Mouse (Mus musculus): ENCODE measurements around the gene Arl13a. TPM values are rescaled to one million over a fixed set of nuclear protein-coding genes. Genes with fewer than 3 reads are reported as not detected.

Gene Arl13a
- polyA plus RNA-seq (2012; rRNA removed), result not detected in 2 replicates

DNA sequence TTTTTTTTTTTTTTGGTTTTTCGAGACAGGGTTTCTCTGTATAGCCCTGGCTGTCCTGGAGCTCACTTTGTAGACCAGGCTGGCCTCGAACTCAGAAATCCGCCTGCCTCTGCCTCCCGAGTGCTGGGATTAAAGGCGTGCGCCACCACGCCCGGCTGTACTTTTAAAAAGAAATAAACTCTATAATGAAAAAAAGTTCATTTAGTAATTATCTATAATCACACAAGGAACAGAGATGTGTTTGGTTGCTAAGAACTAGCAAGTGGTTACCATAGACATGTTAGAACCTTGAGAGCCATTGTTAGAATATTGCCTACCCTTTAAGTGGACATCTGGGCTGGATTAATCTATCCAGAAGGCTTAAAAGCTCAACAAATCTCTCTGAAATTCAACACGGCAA, at the start of gene Arl13a:
Gene Arl13a (plus strand): TSS at position 301 of the 400 bp plus-strand sequence.

GRCm38 (mm10) chrX:134162043-134162720, 25.1 kb upstream of the Arl13a start, which contains the start of gene Xkrx:
TSS of gene Xkrx (minus strand) at chrX:134162076.

DNA sequence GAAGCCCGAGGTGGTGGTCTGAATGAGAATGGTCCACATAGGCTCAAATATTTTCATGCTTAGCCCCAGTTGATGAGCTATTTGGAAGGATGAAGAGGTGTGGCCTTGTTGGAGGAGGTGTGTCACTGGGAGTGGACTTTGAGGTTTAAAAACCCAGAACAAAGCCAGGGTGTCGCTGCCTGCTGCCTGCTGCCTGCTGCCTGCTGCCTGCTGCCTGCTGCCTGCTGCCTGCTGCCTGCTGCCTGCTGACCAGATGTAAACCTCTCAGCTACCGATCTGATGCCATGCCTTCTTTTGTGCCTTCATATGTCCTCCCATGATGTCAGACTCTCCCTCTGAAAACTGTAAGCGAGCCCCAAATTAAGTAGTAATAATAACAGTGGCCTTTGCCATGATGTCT, 34.6 kb downstream of the Arl13a start, which contains the start of gene Nox1:
Gene Nox1 (minus strand): TSS at position 101 of the 400 bp plus-strand sequence.

Other genes with a start within 250 kb of the Arl13a start
- gene Sytl4, start 205.7 kb upstream of the Arl13a start, polyA plus RNA-seq (2012; rRNA removed), result 0.43 and 0.92 TPM in 2 replicates
- gene Cstf2, start 128.3 kb upstream of the Arl13a start, polyA plus RNA-seq (2012; rRNA removed), result 3.4 and 7.6 TPM in 2 replicates
- gene Xkrx, start 25.4 kb upstream of the Arl13a start, polyA plus RNA-seq (2012; rRNA removed), result 0.73 and 1.5 TPM in 2 replicates
- gene Nox1, start 34.5 kb downstream of the Arl13a start, polyA plus RNA-seq (2012; rRNA removed), result not detected in 2 replicates
- gene Trmt2b, start 89.5 kb downstream of the Arl13a start, polyA plus RNA-seq (2012; rRNA removed), result 2.0 and 2.2 TPM in 2 replicates
- 0.40 and 0.75 TPM in 2 replicates for gene Tmem35a, start 107.7 kb downstream of the Arl13a start, polyA plus RNA-seq (2012; rRNA removed)
- gene Cenpi, start 120.6 kb downstream of the Arl13a start, polyA plus RNA-seq (2012; rRNA removed), result 0.13 and 0.17 TPM in 2 replicates
- gene Drp2, start 217.1 kb downstream of the Arl13a start, polyA plus RNA-seq (2012; rRNA removed), result 0.24 and 0.36 TPM in 2 replicates